ENCODE assay signal across 19 mouse cellular contexts in genomic region chr10:69756956-69757672, GRCm38 (mm10).
DNase-seq lines count a peak whose midpoint lies in the region; ATAC-seq lines count a peak whose summit lies in the region.
"Had no signal": no experiment of that assay in that cellular context is flagged by ENCODE, and none has a peak within 500 bp of the region (broad histone marks: within the 10 kb centered on the region; RNA-seq: fewer than 3 reads in every experiment).

No protein-coding gene starts in this region.

- 45% methylated on average over 4 of the region's 4 CpGs for WGBS in heart, embryonic 13.5 days
- WGBS in midbrain, embryonic 16.5 days = 84% methylated on average over 4 of the region's 4 CpGs

- H3K9me3 ChIP-seq in heart, embryonic 13.5 days = no peaks in the 10 kb centered on the region
- no peaks in the 10 kb centered on the region for H3K9me3 ChIP-seq in midbrain, embryonic 16.5 days (replicated peaks; ENCODE audit: control insufficient read depth, low read length, poor library complexity, severe bottlenecking)
- H3K9me3 ChIP-seq: heart, embryonic 10.5 days; hindbrain, embryonic 10.5 days had no signal

- H3K9ac ChIP-seq in heart, embryonic 13.5 days = no peak overlapping the region
- no peak overlapping the region for H3K9ac ChIP-seq in midbrain, embryonic 16.5 days (ENCODE audit: low read depth, low read length)

- no peak overlapping the region for H3K4me3 ChIP-seq in heart, embryonic 13.5 days
- no peak overlapping the region for H3K4me3 ChIP-seq in midbrain, embryonic 16.5 days (ENCODE audit: low read depth, low read length)
- H3K4me3 ChIP-seq: gastrocnemius, adult 2 months; heart, embryonic 10.5 days; hindbrain, embryonic 10.5 days; megakaryocyte, embryonic 14.5 days had no signal

- H3K4me1 ChIP-seq in heart, embryonic 13.5 days = peaks cover 29% of the 10 kb centered on the region
- peaks cover 4% of the 10 kb centered on the region for H3K4me1 ChIP-seq in midbrain, embryonic 16.5 days (ENCODE audit: control insufficient read depth, insufficient read depth, low read length)
- H3K4me1 ChIP-seq: megakaryocyte, embryonic 14.5 days had no signal

- no peaks in the 10 kb centered on the region for H3K36me3 ChIP-seq in heart, embryonic 13.5 days
- no peaks in the 10 kb centered on the region for H3K36me3 ChIP-seq in midbrain, embryonic 16.5 days (ENCODE audit: control insufficient read depth, insufficient read depth, low read length)
- H3K36me3 ChIP-seq: heart, embryonic 10.5 days; hindbrain, embryonic 10.5 days had no signal

- no peak for DNase-seq in heart, adult 18-20 months
- peak; percentile 18 for DNase-seq in kidney, postnatal 14 days
- no peak for DNase-seq in kidney, adult 18-20 months
- DNase-seq in MN1 (ENCODE audit: low spot score) = peak; percentile 34
- DNase-seq in fibroblast of lung, adult 2 months (ENCODE audit: low read depth) = peak; percentile 78
- no peak for DNase-seq in right cerebral cortex, adult 18-20 months
- DNase-seq: adrenal gland, postnatal 14 days; cerebellum, postnatal 10 days; gastrocnemius, adult 2 months; liver; right cerebral cortex, postnatal 4 days; thymus, postnatal 14 days had no signal

- ATAC-seq in heart, embryonic 13.5 days (ENCODE audit: extremely low read depth, insufficient number of reproducible peaks, low FRiP score, low TSS enrichment) = no peak
- no peak for ATAC-seq in midbrain, embryonic 16.5 days
- ATAC-seq: lung, postnatal 0 days had no signal

- peak overlapping the region; percentile 40; the same call in 1 of the 2 replicates for H3K27ac ChIP-seq in heart, embryonic 13.5 days (replicated peaks)
- no peak overlapping the region for H3K27ac ChIP-seq in midbrain, embryonic 16.5 days (ENCODE audit: low read length)
- H3K27ac ChIP-seq: gastrocnemius, adult 2 months; heart, embryonic 10.5 days; hindbrain, embryonic 10.5 days had no signal

- no peaks in the 10 kb centered on the region for H3K27me3 ChIP-seq in heart, embryonic 13.5 days (replicated peaks)
- H3K27me3 ChIP-seq in midbrain, embryonic 16.5 days (ENCODE audit: control insufficient read depth, insufficient read depth, low read depth, low read length) = no peaks in the 10 kb centered on the region
- H3K27me3 ChIP-seq: CH12.LX; megakaryocyte, embryonic 14.5 days had no signal

- no peak overlapping the region for H3K4me2 ChIP-seq in heart, embryonic 13.5 days
- no peak overlapping the region for H3K4me2 ChIP-seq in midbrain, embryonic 16.5 days (ENCODE audit: low read length)

Comparison
In these comparisons a context has a peak if more than half of its experiments do, and no peak if none do; other contexts are left out.
1. DNase-seq: peak in kidney, postnatal 14 days (single experiment), MN1 (single experiment) and fibroblast of lung, adult 2 months (single experiment); none in heart, adult 18-20 months (0 of 2), kidney, adult 18-20 months (single experiment) and right cerebral cortex, adult 18-20 months (single experiment).